In genomic region chr9:118721056-118721455, GRCm38 (mm10) we compare ENCODE assay signal across 17 mouse cellular contexts.
"Had no signal": no experiment of that assay in that cellular context is flagged by ENCODE, and none has a peak within 500 bp of the region (broad histone marks: within the 10 kb centered on the region; RNA-seq: fewer than 3 reads in every experiment).

No protein-coding gene starts in this region.

- H3K4me3 ChIP-seq: midbrain, embryonic 10.5 days; midbrain, embryonic 12.5 days; myocyte; neural tube, embryonic 13.5 days; neural tube, embryonic 15.5 days had no signal

- H3K27ac ChIP-seq: midbrain, embryonic 10.5 days; midbrain, embryonic 12.5 days; neural tube, embryonic 13.5 days; neural tube, embryonic 15.5 days had no signal

- DNase-seq: lung, embryonic 14.5 days; lung, postnatal 10 days; lung, postnatal 4 days; midbrain, embryonic 14.5 days; retina, postnatal 1 day; right cerebral cortex, adult 18-20 months; right cerebral cortex, postnatal 25 days; right cerebral cortex, postnatal 4 days; spleen, adult 18-20 months; thymus, adult 18-20 months; thymus, postnatal 14 days; thymus, postnatal 36 days had no signal
